Mouse (Mus musculus): ENCODE measurements at regions not wholly inside any gene's neighbourhood (a gene's known extent, or its start where the extent isn't known, plus 50 kb on each side); places are given as distances from the start of the nearest gene placed in this dataset.

GRCm38 (mm10) chr6:52078530-52079340, 66.4 kb upstream of the Skap2 start:
- no peak overlapping the region for H3K4me3 ChIP-seq (replicated peaks)
- peaks cover 15% of the 10 kb centered on the region for H3K4me1 ChIP-seq
- no peak overlapping the region for H3K9ac ChIP-seq (replicated peaks)
- H3K4me2 ChIP-seq = peak overlapping the region; percentile 36; the same call in 1 of the 2 replicates
- 12% methylated on average over 12 of the region's 12 CpGs for WGBS
- H3K27me3 ChIP-seq (replicated peaks) = no peaks in the 10 kb centered on the region
- no peaks in the 10 kb centered on the region for H3K36me3 ChIP-seq
- H3K9me3 ChIP-seq (replicated peaks) = no peaks in the 10 kb centered on the region
- no peak overlapping the region for H3K27ac ChIP-seq (replicated peaks)
- ATAC-seq (ENCODE audit: low FRiP score) = no peak

DNA sequence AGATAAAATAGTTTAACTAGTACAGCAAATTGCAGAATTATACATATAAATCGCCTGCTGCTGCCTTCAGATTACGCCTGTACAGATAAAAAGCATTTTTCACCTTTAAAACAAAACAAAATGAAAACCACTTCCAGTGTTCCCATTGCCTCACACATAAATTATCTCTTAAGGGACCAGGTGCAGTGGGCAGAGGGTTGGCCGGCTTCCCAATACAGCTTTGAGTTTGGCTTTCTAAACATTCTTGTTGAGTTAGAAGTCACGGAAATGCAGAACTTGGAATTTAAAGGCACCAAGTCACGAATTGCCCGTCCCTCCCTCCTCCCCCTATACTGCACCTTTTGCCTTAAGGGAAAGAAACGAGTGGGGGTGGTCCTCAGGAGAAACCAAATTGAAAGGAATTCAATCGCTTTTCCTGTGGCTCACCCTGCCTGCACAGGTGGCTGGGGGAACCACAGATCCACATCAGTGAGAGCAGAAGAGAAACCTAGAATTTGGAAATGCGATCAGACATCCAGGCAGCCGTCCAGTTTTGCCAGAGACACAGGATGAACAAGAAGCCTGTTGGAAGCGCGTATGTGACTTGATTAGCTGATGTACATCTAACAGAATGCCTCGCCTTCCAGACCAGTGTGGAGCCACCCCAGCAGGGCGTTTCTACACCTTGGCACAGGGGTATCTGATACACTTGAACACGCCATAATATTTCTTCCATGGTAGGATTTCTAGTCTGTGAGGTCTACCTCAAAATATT, 64.0 kb upstream of the Skap2 start:
- peaks cover 15% of the 10 kb centered on the region for H3K4me1 ChIP-seq
- no peaks in the 10 kb centered on the region for H3K36me3 ChIP-seq
- ATAC-seq (ENCODE audit: low FRiP score) = no peak
- 49% methylated on average over 15 of the region's 15 CpGs for WGBS
- H3K27ac ChIP-seq (replicated peaks) = no peak overlapping the region; the same call in 1 of the 2 replicates
- H3K4me3 ChIP-seq (replicated peaks) = no peak overlapping the region
- no peaks in the 10 kb centered on the region for H3K9me3 ChIP-seq (replicated peaks)
- H3K9ac ChIP-seq (replicated peaks) = no peak overlapping the region
- no peaks in the 10 kb centered on the region for H3K27me3 ChIP-seq (replicated peaks)
- peak overlapping the region; percentile 30 for H3K4me2 ChIP-seq

DNA sequence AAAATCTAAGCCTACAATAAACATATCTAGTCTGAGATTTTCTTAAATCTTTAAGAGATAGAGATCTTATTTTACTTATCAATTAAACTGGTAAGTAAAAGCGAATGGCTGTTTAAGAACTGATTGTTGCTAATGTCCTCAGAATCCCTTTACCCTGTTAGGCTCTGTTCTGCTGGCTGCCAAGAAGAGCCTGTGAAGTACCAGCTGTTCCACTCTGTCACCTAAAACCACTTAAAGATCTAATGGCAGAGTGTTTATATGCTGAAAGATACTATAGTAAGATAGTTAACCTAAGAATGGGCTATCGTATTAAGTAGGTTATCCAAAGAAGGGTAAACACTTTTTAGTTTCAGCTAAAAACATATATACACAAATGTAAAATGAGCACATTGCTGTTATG, 62.6 kb upstream of the Skap2 start:
- H3K4me2 ChIP-seq = no peak overlapping the region
- no peak overlapping the region for H3K4me3 ChIP-seq (replicated peaks)
- H3K36me3 ChIP-seq = no peaks in the 10 kb centered on the region
- ATAC-seq (ENCODE audit: low FRiP score) = no peak
- H3K9me3 ChIP-seq (replicated peaks) = no peaks in the 10 kb centered on the region
- peaks cover 15% of the 10 kb centered on the region for H3K4me1 ChIP-seq
- H3K27ac ChIP-seq (replicated peaks) = no peak overlapping the region
- WGBS = 89% methylated on average over 2 of the region's 2 CpGs
- H3K27me3 ChIP-seq (replicated peaks) = no peaks in the 10 kb centered on the region
- no peak overlapping the region for H3K9ac ChIP-seq (replicated peaks)

GRCm38 (mm10) chr6:52067151-52067550, 54.8 kb upstream of the Skap2 start:
- Histone ChIP-seq H3K4me1 (peaks cover 12% of the 10 kb centered on the region), H3K9me3 (replicated peaks) (no peaks in the 10 kb centered on the region), H3K9ac (replicated peaks) (no peak overlapping the region), H3K4me2 (no peak overlapping the region), H3K4me3 (replicated peaks) (no peak overlapping the region), H3K36me3 (no peaks in the 10 kb centered on the region), H3K27ac (replicated peaks) (no peak overlapping the region), H3K27me3 (replicated peaks) (no peaks in the 10 kb centered on the region)
- ATAC-seq (ENCODE audit: low FRiP score) = no peak
- 86% methylated on average over 9 of the region's 9 CpGs for WGBS

- 82% methylated on average over 10 of the region's 10 CpGs for WGBS
- peaks cover 12% of the 10 kb centered on the region for H3K4me1 ChIP-seq
- no peaks in the 10 kb centered on the region for H3K27me3 ChIP-seq (replicated peaks)
- no peak overlapping the region for H3K4me2 ChIP-seq
- no peaks in the 10 kb centered on the region for H3K36me3 ChIP-seq
- H3K9ac ChIP-seq (replicated peaks) = no peak overlapping the region
- H3K4me3 ChIP-seq (replicated peaks) = no peak overlapping the region
- H3K9me3 ChIP-seq (replicated peaks) = no peaks in the 10 kb centered on the region
- H3K27ac ChIP-seq (replicated peaks) = no peak overlapping the region
- ATAC-seq (ENCODE audit: low FRiP score) = no peak
These were observed 53.3 kb upstream of the Skap2 start for GRCm38 (mm10) chr6:52065652-52066051.

DNA sequence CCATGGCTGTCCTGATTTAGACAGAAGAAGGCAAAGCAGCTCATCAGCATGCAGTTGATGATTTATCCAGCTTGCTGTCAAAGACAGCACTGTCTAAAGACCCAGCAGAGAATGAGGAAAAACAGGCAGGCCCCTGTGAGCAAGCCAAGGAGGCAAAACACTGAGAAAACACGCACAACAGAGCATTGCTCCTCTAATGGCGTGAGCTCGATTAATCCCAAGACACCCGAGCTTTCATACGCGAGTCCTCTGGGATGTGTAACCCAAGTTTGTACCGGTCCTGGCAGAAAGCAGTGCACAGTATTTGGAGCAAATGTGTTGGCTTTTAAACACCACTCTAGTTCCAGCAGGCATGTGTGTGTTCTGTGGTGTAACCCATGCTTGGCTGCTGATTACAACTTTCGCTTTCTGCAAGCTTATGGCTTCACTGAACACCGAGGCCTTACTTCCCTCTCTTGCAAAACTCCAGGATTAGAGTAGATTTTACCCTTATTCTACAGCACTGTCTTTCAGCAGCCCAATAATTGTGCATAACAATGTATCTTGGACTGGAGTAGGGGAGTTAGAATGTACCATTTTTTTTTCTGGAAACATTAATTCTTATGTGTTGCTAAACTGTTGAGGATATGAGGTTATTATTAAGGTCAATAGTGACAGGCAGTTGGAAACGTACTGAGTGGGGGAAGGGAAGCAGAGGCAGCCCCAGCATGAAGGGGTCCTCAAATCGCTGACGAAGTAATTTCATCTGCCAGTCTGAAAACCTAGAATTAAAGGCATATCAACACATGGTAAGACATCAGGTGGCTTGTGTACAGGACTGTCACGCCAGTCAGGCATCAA, 52.0 kb upstream of the Skap2 start:
- ATAC-seq (ENCODE audit: low FRiP score) = peak; percentile 63; the same call in 1 of the 2 replicates

More for the DNA sequence above, 52.0 kb upstream of the Skap2 start:
- Histone ChIP-seq H3K27me3 (replicated peaks) (0 out of 2 replicates have a peak, but pooled peaks cover 3% of the 10 kb centered on the region), H3K4me2 (peak overlapping the region; percentile 9; the same call in 1 of the 2 replicates), H3K9ac (replicated peaks) (no peak overlapping the region), H3K27ac (replicated peaks) (peak overlapping the region; percentile 58), H3K36me3 (no peaks in the 10 kb centered on the region), H3K4me1 (peaks cover 16% of the 10 kb centered on the region), H3K4me3 (replicated peaks) (no peak overlapping the region), H3K9me3 (replicated peaks) (no peaks in the 10 kb centered on the region)
- WGBS = 46% methylated on average over 13 of the region's 13 CpGs

Measured in neural tube, embryonic 15.5 days (tissue).